Mouse (Mus musculus) CH12.LX (cell line): ENCODE results near the gene 2610507B11Rik. TPM values are rescaled to one million over a fixed set of nuclear protein-coding genes. Genes with fewer than 3 reads are reported as not detected.
A peak's percentile ranks its signal among the peaks of the same experiment; 100 is the strongest.

Experiments
- DNase-seq: peaks from one replicate; pipeline ENCODE4 v3.0.0-alpha.2; 2013; ENCODE audit errors: extremely low read depth
- H3K27ac ChIP-seq: 2 replicates; pipeline ENCODE4 v1.5.1; 2012; ENCODE audit warnings: low read depth, mild to moderate bottlenecking, control low read depth, moderate library complexity; ENCODE audit not compliant: insufficient read depth
- H3K27me3 ChIP-seq: replicated peaks from 2 replicates; pipeline ENCODE3; 2012; ENCODE audit warnings: inconsistent platforms
- H3K36me3 ChIP-seq, 2 experiments: replicated peaks in 1 of 2; 2 replicates each; pipeline versions ENCODE3 to v1.6.1; 2012; ENCODE audit warnings: inconsistent platforms in 1 of 2, low read length in 1 of 2, mild to moderate bottlenecking in 1 of 2, mixed read lengths in 1 of 2, moderate library complexity in 1 of 2; ENCODE audit not compliant: control insufficient read depth in 1 of 2, insufficient read depth in 1 of 2
- H3K4me1 ChIP-seq, 2 experiments: 2 replicates each; pipeline ENCODE4 v1.6.1; 2012; ENCODE audit warnings: inconsistent platforms in 1 of 2, moderate library complexity in 1 of 2; ENCODE audit not compliant: insufficient read depth in 2 of 2, control insufficient read depth in 1 of 2
- H3K4me2 ChIP-seq: 2 replicates; pipeline ENCODE4 v1.6.1; 2012; ENCODE audit warnings: low read depth, mild to moderate bottlenecking, control low read depth; ENCODE audit not compliant: poor library complexity, insufficient read depth, severe bottlenecking
- H3K4me3 ChIP-seq, 3 experiments: fragments of 150-350 bp in 1 of 3; sonication (generic) in 1 of 3; replicated peaks in 1 of 3; 2 replicates each; pipeline versions ENCODE3 to v1.5.1; 2011 to 2012; ENCODE audit warnings: low read depth in 2 of 3, low read length in 2 of 3, mild to moderate bottlenecking in 2 of 3, moderate library complexity in 2 of 3, control low read depth in 1 of 3, improper control_type of control experiment in 1 of 3, inconsistent platforms in 1 of 3, mixed read lengths in 1 of 3; ENCODE audit not compliant: poor library complexity in 1 of 3
- H3K79me2 ChIP-seq: replicated peaks from 2 replicates; pipeline ENCODE4 v1.6.1; 2012; ENCODE audit warnings: mild to moderate bottlenecking, moderate library complexity; ENCODE audit not compliant: control insufficient read depth, poor library complexity, insufficient read depth, severe bottlenecking; ENCODE audit errors: extremely low read depth
- H3K9ac ChIP-seq: 2 replicates; pipeline ENCODE4 v1.6.1; 2012; ENCODE audit warnings: low read depth, mild to moderate bottlenecking, control low read depth, moderate library complexity; ENCODE audit not compliant: insufficient read depth
- H3K9me3 ChIP-seq: replicated peaks from 2 replicates; pipeline ENCODE3; 2012; ENCODE audit warnings: low read length, inconsistent platforms, mixed read lengths
- BHLHE40 ChIP-seq: IDR thresholded peaks from 2 replicates; pipeline ENCODE4 v1.6.1; 2011; ENCODE audit warnings: mild to moderate bottlenecking, low read depth, low read length, improper control_type of control experiment
- CHD1 ChIP-seq: IDR thresholded peaks from 2 replicates; pipeline ENCODE4 v1.6.1; 2012; ENCODE audit warnings: low read depth, low read length, improper control_type of control experiment, inconsistent platforms
- CHD2 ChIP-seq: IDR thresholded peaks from 2 replicates; pipeline ENCODE4 v1.6.1; 2011; ENCODE audit warnings: low read length, improper control_type of control experiment
- CTCF ChIP-seq, 2 experiments: IDR thresholded peaks in 1 of 2; conservative IDR thresholded peaks in 1 of 2; 2 replicates each; pipeline ENCODE4 v1.5.1; 2011 to 2012; ENCODE audit warnings: low read depth in 2 of 2, low read length in 2 of 2, improper control_type of control experiment in 1 of 2, inconsistent platforms in 1 of 2, mild to moderate bottlenecking in 1 of 2, moderate library complexity in 1 of 2
- E2F4 ChIP-seq: IDR thresholded peaks from 2 replicates; pipeline ENCODE4 v1.6.1; 2011; ENCODE audit warnings: low read depth, low read length, improper control_type of control experiment; ENCODE audit not compliant: insufficient replicate concordance
- ELF1 ChIP-seq: IDR thresholded peaks from 2 replicates; pipeline ENCODE4 v1.6.1; 2014; ENCODE audit warnings: low read depth, mild to moderate bottlenecking, inconsistent platforms, low read length, improper control_type of control experiment
- EP300 ChIP-seq: IDR thresholded peaks from 2 replicates; pipeline ENCODE4 v1.6.1; 2011; ENCODE audit warnings: low read length, improper control_type of control experiment
- ETS1 ChIP-seq: conservative IDR thresholded peaks from 2 replicates; pipeline ENCODE4 v1.6.1; 2012; ENCODE audit warnings: low read depth, mild to moderate bottlenecking, inconsistent platforms, low read length, improper control_type of control experiment, moderate library complexity
- GABPA ChIP-seq: IDR thresholded peaks from 2 replicates; pipeline ENCODE4 v1.6.1; 2012; ENCODE audit warnings: low read depth, low read length, improper control_type of control experiment, inconsistent platforms; ENCODE audit not compliant: insufficient replicate concordance
- HCFC1 ChIP-seq: IDR thresholded peaks from 2 replicates; pipeline ENCODE4 v1.6.1; 2012; ENCODE audit warnings: low read depth, mild to moderate bottlenecking, inconsistent platforms, low read length, improper control_type of control experiment
- IRF4 ChIP-seq: IDR thresholded peaks from 2 replicates; pipeline ENCODE4 v1.6.1; 2014; ENCODE audit warnings: low read depth, mild to moderate bottlenecking, inconsistent platforms, low read length, improper control_type of control experiment
- KAT2A ChIP-seq: IDR thresholded peaks from 2 replicates; pipeline ENCODE4 v1.6.1; 2012; ENCODE audit warnings: low read length, improper control_type of control experiment, inconsistent platforms; ENCODE audit not compliant: insufficient replicate concordance
- MAFK ChIP-seq: IDR thresholded peaks from 2 replicates; pipeline ENCODE4 v1.6.1; 2011; ENCODE audit warnings: low read length, improper control_type of control experiment; ENCODE audit not compliant: insufficient replicate concordance
- MAX ChIP-seq: IDR thresholded peaks from 2 replicates; pipeline ENCODE4 v1.6.1; 2011; ENCODE audit warnings: low read length, improper control_type of control experiment
- MAZ ChIP-seq: IDR thresholded peaks from 2 replicates; pipeline ENCODE4 v1.6.1; 2012; ENCODE audit warnings: low read depth, mild to moderate bottlenecking, inconsistent platforms, low read length, improper control_type of control experiment, moderate library complexity
- MEF2A ChIP-seq: IDR thresholded peaks from 2 replicates; pipeline ENCODE4 v1.6.1; 2014; ENCODE audit warnings: low read depth, mild to moderate bottlenecking, inconsistent platforms, low read length, improper control_type of control experiment, borderline replicate concordance
- MXI1 ChIP-seq: IDR thresholded peaks from 2 replicates; pipeline ENCODE4 v1.6.1; 2011; ENCODE audit warnings: mild to moderate bottlenecking, low read depth, low read length, improper control_type of control experiment
- MYC ChIP-seq: IDR thresholded peaks from 2 replicates; pipeline ENCODE4 v1.6.1; 2011; ENCODE audit warnings: low read depth, mild to moderate bottlenecking, improper control_type of control experiment, low read length
- NELFE ChIP-seq: IDR thresholded peaks from 2 replicates; pipeline ENCODE4 v1.6.1; 2011; ENCODE audit warnings: low read depth, low read length, improper control_type of control experiment
- PAX5 ChIP-seq: IDR thresholded peaks from 2 replicates; pipeline ENCODE4 v1.6.1; 2012; ENCODE audit warnings: low read length, inconsistent platforms, mixed read lengths
- POLR2A ChIP-seq: IDR thresholded peaks from 2 replicates; pipeline ENCODE4 v1.6.1; 2011; ENCODE audit warnings: low read depth, mild to moderate bottlenecking, improper control_type of control experiment, low read length
- POLR2AphosphoS2 ChIP-seq: IDR thresholded peaks from 2 replicates; pipeline ENCODE4 v1.6.1; 2011; ENCODE audit warnings: low read depth, low read length, improper control_type of control experiment
- RAD21 ChIP-seq: IDR thresholded peaks from 2 replicates; pipeline ENCODE4 v1.6.1; 2011; ENCODE audit warnings: low read depth, mild to moderate bottlenecking, low read length, improper control_type of control experiment, moderate library complexity
- RCOR1 ChIP-seq: conservative IDR thresholded peaks from 2 replicates; pipeline ENCODE4 v1.6.1; 2012; ENCODE audit warnings: low read depth, mild to moderate bottlenecking, inconsistent platforms, low read length, improper control_type of control experiment
- SIN3A ChIP-seq: IDR thresholded peaks from 2 replicates; pipeline ENCODE4 v1.6.1; 2012; ENCODE audit warnings: low read length, improper control_type of control experiment, inconsistent platforms
- SMC3 ChIP-seq: IDR thresholded peaks from 2 replicates; pipeline ENCODE4 v1.6.1; 2011; ENCODE audit warnings: low read depth, low read length, improper control_type of control experiment
- TBP ChIP-seq: conservative IDR thresholded peaks from 2 replicates; pipeline ENCODE4 v1.6.1; 2011; ENCODE audit warnings: low read depth, low read length, improper control_type of control experiment
- TCF12 ChIP-seq: IDR thresholded peaks from 2 replicates; pipeline ENCODE4 v1.6.1; 2014; ENCODE audit warnings: low read depth, mild to moderate bottlenecking, inconsistent platforms, low read length, improper control_type of control experiment
- UBTF ChIP-seq: IDR thresholded peaks from 2 replicates; pipeline ENCODE4 v1.6.1; 2012; ENCODE audit warnings: low read depth, mild to moderate bottlenecking, inconsistent platforms, low read length, improper control_type of control experiment, moderate library complexity
- USF2 ChIP-seq: conservative IDR thresholded peaks from 2 replicates; pipeline ENCODE4 v1.6.1; 2011; ENCODE audit warnings: low read depth, low read length, improper control_type of control experiment
- ZKSCAN1 ChIP-seq: IDR thresholded peaks from 2 replicates; pipeline ENCODE4 v1.6.1; 2012; ENCODE audit warnings: low read depth, inconsistent platforms, low read length, improper control_type of control experiment, borderline replicate concordance
- ZMIZ1 ChIP-seq: IDR thresholded peaks from 2 replicates; pipeline ENCODE4 v1.6.1; 2012; ENCODE audit warnings: low read depth, mild to moderate bottlenecking, inconsistent platforms, low read length, improper control_type of control experiment
- ZNF384 ChIP-seq: IDR thresholded peaks from 2 replicates; pipeline ENCODE4 v1.6.1; 2012; ENCODE audit warnings: low read depth, low read length, improper control_type of control experiment, inconsistent platforms
- dilution Hi-C: fragments of 300-500 bp; cut with MboI; formaldehyde crosslinking; loops from 2 replicates; pipeline ENCODE4 v1.14.3; 2020; ENCODE audit warnings: low sequenced_read_pairs; ENCODE audit not compliant: extremely low pct_unique_long_range_greater_than_20kb, extremely low pct_ligation_motif_present
- in situ Hi-C: fragments of 300-500 bp; cut with MboI; formaldehyde crosslinking; loops from 3 replicates; pipeline ENCODE4 v1.14.3; 2019; ENCODE audit warnings: low sequenced_read_pairs, low pct_ligation_motif_present, low pct_unique_long_range_greater_than_20kb, mixed read lengths
- polyA plus RNA-seq: library from polyadenylated mRNA; unstranded; fragments of >175 nt; gene quantifications from 2 replicates; pipeline ENCODE4 v1.2.1, GENCODE M21; 2012; ENCODE audit warnings: low read depth; ENCODE audit not compliant: insufficient read length
- total RNA-seq, 2 experiments: library from RNA; depleted of rRNA; stranded (reverse); fragments of 300-350 nt in 1 of 2; fragments of >200 nt in 1 of 2; gene quantifications; 2 replicates each; pipeline ENCODE4 v1.2.3; 2012 to 2014

2610507B11Rik gene
- total and polyA plus RNA-seq, 3 experiments = 58.9 to 96.9 (median 89.3) TPM

- Histone ChIP-seq H3K4me1 (peaks cover 0 to 17% of the 10 kb centered on the region in 2 experiments; a peak in 2 of 4 replicates), H3K36me3 (peaks cover 38 to 46% of the 10 kb centered on the region in 2 experiments), H3K9me3 (no peaks in the 10 kb centered on the region), H3K79me2 (peaks cover 22% of the 10 kb centered on the region), H3K4me3 (peak overlapping the region; percentile 34 to 84 (median 74)), H3K9ac (peak overlapping the region; percentile 89), H3K27me3 (peaks cover 7% of the 10 kb centered on the region), H3K4me2 (peak overlapping the region; percentile 85), H3K27ac (no peak overlapping the region)
- in situ Hi-C loops (no loop called here), dilution Hi-C loops (no loop called here)
- peak; percentile 86 for DNase-seq
- TF ChIP-seq ZNF384 = peak; percentile 94
- no peak; the same call in 1 of the 2 replicates for TF ChIP-seq CHD1
- TF ChIP-seq MEF2A = no peak
- TF ChIP-seq ETS1 = 0 out of 2 replicates have a peak, but pooled peaks have one; percentile 9
- no peak for TF ChIP-seq CHD2
- 0 out of 2 replicates have a peak, but pooled peaks have one; percentile 59 for TF ChIP-seq MXI1
- no peak for TF ChIP-seq E2F4
- peak; percentile 29 for TF ChIP-seq RAD21
- peak; percentile 39; the same call in 1 of the 2 replicates for TF ChIP-seq TCF12
- TF ChIP-seq ZMIZ1 = no peak
- peak; percentile 90 for TF ChIP-seq SIN3A
- no peak for TF ChIP-seq ZKSCAN1
- no peak for TF ChIP-seq KAT2A
- no peak for TF ChIP-seq BHLHE40
- TF ChIP-seq NELFE = no peak
- no peak for TF ChIP-seq USF2
- 0 out of 2 replicates have a peak, but pooled peaks have one; percentile 36 for TF ChIP-seq IRF4
- peak; percentile 79; the same call in 1 of the 2 replicates for TF ChIP-seq MYC
- TF ChIP-seq POLR2A = no peak
- TF ChIP-seq MAZ = 0 out of 2 replicates have a peak, but pooled peaks have one; percentile 17
- 0 out of 2 replicates have a peak, but pooled peaks have one; percentile 17 for TF ChIP-seq MAX
- TF ChIP-seq GABPA = no peak
- TF ChIP-seq MAFK = no peak
- no peak for TF ChIP-seq RCOR1
- no peak for TF ChIP-seq EP300
- no peak for TF ChIP-seq TBP
- no peak for TF ChIP-seq POLR2AphosphoS2
- peak; percentile 54 for TF ChIP-seq ELF1
- TF ChIP-seq HCFC1 = no peak
- no peak for TF ChIP-seq PAX5
- peak; percentile 55 to 84 for TF ChIP-seq CTCF (conservative IDR thresholded peaks at IDR 0.05 in 1 of 2, IDR thresholded peaks at IDR 0.05 in 1 of 2; ENCODE audit: low read depth in 2 of 2, low read length in 2 of 2)
- TF ChIP-seq SMC3 = peak; percentile 67
- no peak; the same call in 1 of the 2 replicates for TF ChIP-seq UBTF
These were observed 998 bp downstream of the 2610507B11Rik start for GRCm38 (mm10) chr11:78262550-78262949.
